Mouse (Mus musculus) spleen, adult 2 months (tissue): ENCODE results near the gene Cox14.

Experiments
- CTCF ChIP-seq: fragments of 200-500 bp; IDR thresholded peaks from 2 replicates; pipeline ENCODE4 v1.5.1; 2011; ENCODE audit warnings: mild to moderate bottlenecking, inconsistent platforms; ENCODE audit not compliant: insufficient read depth, insufficient read length, insufficient replicate concordance; ENCODE audit errors: extremely low read depth
- POLR2A ChIP-seq: fragments of 200-500 bp; IDR thresholded peaks from 2 replicates; pipeline ENCODE4 v1.6.1; 2011; ENCODE audit warnings: low read depth, low read length, inconsistent platforms

- TF ChIP-seq POLR2A (no peak), CTCF (peak; percentile 68; the same call in 1 of the 2 replicates)
Measured at GRCm38 (mm10) chr15:99688712-99689111, 36.7 kb upstream of the Cox14 start.
